Mouse (Mus musculus): ENCODE data around the gene Galnt15.

GRCm38 (mm10) chr14:32082891-32083290 lies 54.1 kb downstream of the Galnt15 start:
- TF ChIP-seq POLR2A (IDR thresholded peaks at IDR 0.05; ENCODE audit: insufficient read depth, low read depth, low read length) (no peak), CTCF (IDR thresholded peaks at IDR 0.05; ENCODE audit: insufficient read depth, low read depth, low read length) (no peak)

All from olfactory bulb, adult 2 months (tissue).